Mouse (Mus musculus) neural tube, embryonic 14.5 days (tissue): Measurements from ENCODE around the gene Cd53. TPM values are rescaled to one million over a fixed set of nuclear protein-coding genes. Genes with fewer than 3 reads are reported as not detected.

Experiments
- ATAC-seq: fragments of 200-750 bp; cut with Nextera tagmentation; 2 replicates; pipeline ENCODE4 v1.8.0; 2017; ENCODE audit warnings: low read depth, mild to moderate bottlenecking, moderate TSS enrichment, moderate library complexity
- H3K27ac ChIP-seq: fragments of 300-500 bp; sonication (generic); 2 replicates; pipeline ENCODE4 v1.5.1; 2014; ENCODE audit warnings: low read depth, mild to moderate bottlenecking, control low read depth, low read length, moderate library complexity, mixed read lengths
- H3K27me3 ChIP-seq: fragments of 300-500 bp; sonication (generic); 2 replicates; pipeline ENCODE4 v1.6.1; 2014; ENCODE audit warnings: low read length; ENCODE audit not compliant: control insufficient read depth, insufficient read depth
- H3K36me3 ChIP-seq: fragments of 300-500 bp; sonication (generic); 2 replicates; pipeline ENCODE4 v1.6.1; 2014; ENCODE audit warnings: low read length, mixed read lengths; ENCODE audit not compliant: control insufficient read depth, insufficient read depth
- H3K4me1 ChIP-seq: fragments of 300-500 bp; sonication (generic); 2 replicates; pipeline ENCODE4 v1.6.1; 2014; ENCODE audit warnings: low read length; ENCODE audit not compliant: control insufficient read depth, insufficient read depth
- H3K4me2 ChIP-seq: fragments of 300-500 bp; sonication (generic); 2 replicates; pipeline ENCODE4 v1.6.1; 2014; ENCODE audit warnings: mild to moderate bottlenecking, low read depth, low read length, control low read depth
- H3K4me3 ChIP-seq: fragments of 300-500 bp; sonication (generic); 2 replicates; pipeline ENCODE4 v1.5.1; 2014; ENCODE audit warnings: low read depth, low read length, control low read depth, mixed read lengths
- H3K9ac ChIP-seq: fragments of 300-500 bp; sonication (generic); replicated peaks from 2 replicates; pipeline ENCODE4 v1.6.1; 2014; ENCODE audit warnings: low read depth, mild to moderate bottlenecking, control low read depth, low read length, mixed read lengths
- H3K9me3 ChIP-seq: fragments of 300-500 bp; sonication (generic); 2 replicates; pipeline ENCODE4 v1.6.1; 2016; ENCODE audit warnings: low read length; ENCODE audit not compliant: control insufficient read depth
- WGBS: fragments of 180-500 bp; shearing (Covaris S2); extraction: QIAGEN DNeasy Blood & Tissue Kit; methylation state at CpG from one replicate; pipeline ENCODE4 v1.1.7; 2014; 5-methylcytosine and 5-hydroxymethylcytosine counted together
- polyA plus RNA-seq: library from polyadenylated mRNA; unstranded; fragments of >200 nt; fragmentation: Nextera tagmentation; extraction: Ambion mirVana; gene quantifications from 2 replicates; pipeline ENCODE4 v1.2.1, GENCODE M21; 2014

Cd53 gene
- 2.3 and 6.3 TPM in 2 replicates for polyA plus RNA-seq

- no peaks in the 10 kb centered on the region for H3K36me3 ChIP-seq
- H3K27me3 ChIP-seq, result no peaks in the 10 kb centered on the region
- no peak within 1 kb of the TSS for H3K9ac ChIP-seq
- no peaks in the 10 kb centered on the region for H3K4me1 ChIP-seq
- 87% methylated on average over 2 of the region's 2 CpGs for WGBS
- ATAC-seq, result no peak
- H3K4me3 ChIP-seq, result no peak within 1 kb of the TSS
- no peaks in the 10 kb centered on the region; the same call in 1 of the 2 replicates for H3K9me3 ChIP-seq
- no peak within 1 kb of the TSS for H3K4me2 ChIP-seq
- H3K27ac ChIP-seq, result no peak within 1 kb of the TSS
These were observed at the start of gene Cd53 for GRCm38 (mm10) chr3:106789930-106790329. Gene Cd53, minus strand, starts transcription at chr3:106790149.

- Histone ChIP-seq H3K4me1 (no peaks in the 10 kb centered on the region), H3K4me2 (no peak overlapping the region), H3K27me3 (no peaks in the 10 kb centered on the region), H3K9me3 (no peaks in the 10 kb centered on the region), H3K36me3 (no peaks in the 10 kb centered on the region), H3K9ac (no peak overlapping the region), H3K27ac (no peak overlapping the region), H3K4me3 (no peak overlapping the region)
- ATAC-seq, result no peak
- WGBS, result 83% methylated on average over 1 of the region's 1 CpGs
These were observed 42.2 kb upstream of the Cd53 start for GRCm38 (mm10) chr3:106832107-106832506.

GRCm38 (mm10) chr3:106826187-106826586 is 36.2 kb upstream of the Cd53 start, which contains the start of gene Olfr266:
Gene Olfr266, minus strand, starts transcription at chr3:106826287.
- Histone ChIP-seq H3K4me3 (no peak within 1 kb of the TSS), H3K27ac (no peak within 1 kb of the TSS), H3K36me3 (no peaks in the 10 kb centered on the region), H3K9ac (no peak within 1 kb of the TSS), H3K9me3 (no peaks in the 10 kb centered on the region), H3K27me3 (no peaks in the 10 kb centered on the region), H3K4me2 (no peak within 1 kb of the TSS), H3K4me1 (no peaks in the 10 kb centered on the region)
- no peak for ATAC-seq
- 83% methylated on average over 1 of the region's 1 CpGs for WGBS

GRCm38 (mm10) chr3:106817676-106818075 is 27.7 kb upstream of the Cd53 start:
- Histone ChIP-seq H3K9ac (no peak overlapping the region), H3K27me3 (no peaks in the 10 kb centered on the region), H3K27ac (no peak overlapping the region), H3K9me3 (no peaks in the 10 kb centered on the region), H3K4me2 (no peak overlapping the region), H3K4me3 (no peak overlapping the region), H3K36me3 (no peaks in the 10 kb centered on the region), H3K4me1 (no peaks in the 10 kb centered on the region)
- ATAC-seq, result no peak
- WGBS, result 81% methylated on average over 2 of the region's 2 CpGs

- Histone ChIP-seq H3K36me3 (no peaks in the 10 kb centered on the region), H3K27ac (no peak overlapping the region), H3K4me2 (no peak overlapping the region), H3K4me1 (no peaks in the 10 kb centered on the region), H3K9me3 (no peaks in the 10 kb centered on the region; the same call in 1 of the 2 replicates), H3K27me3 (no peaks in the 10 kb centered on the region), H3K4me3 (no peak overlapping the region), H3K9ac (no peak overlapping the region)
- ATAC-seq, result no peak
- WGBS, result 67% methylated on average over 2 of the region's 2 CpGs
These were observed 19.2 kb upstream of the Cd53 start for GRCm38 (mm10) chr3:106808972-106809695.

- Histone ChIP-seq H3K4me3 (no peak overlapping the region), H3K9me3 (no peaks in the 10 kb centered on the region), H3K4me2 (no peak overlapping the region), H3K36me3 (no peaks in the 10 kb centered on the region), H3K27me3 (no peaks in the 10 kb centered on the region), H3K4me1 (no peaks in the 10 kb centered on the region), H3K9ac (no peak overlapping the region), H3K27ac (no peak overlapping the region)
- ATAC-seq, result no peak
These were observed 8.1 kb upstream of the Cd53 start for GRCm38 (mm10) chr3:106798079-106798478.

GRCm38 (mm10) chr3:106788440-106788887 is 1.5 kb downstream of the Cd53 start:
- WGBS, result 60% methylated on average over 2 of the region's 2 CpGs
- Histone ChIP-seq H3K27me3 (no peaks in the 10 kb centered on the region), H3K4me2 (no peak overlapping the region), H3K4me3 (no peak overlapping the region), H3K27ac (no peak overlapping the region), H3K36me3 (no peaks in the 10 kb centered on the region), H3K9ac (no peak overlapping the region), H3K9me3 (no peaks in the 10 kb centered on the region; the same call in 1 of the 2 replicates), H3K4me1 (no peaks in the 10 kb centered on the region)
- ATAC-seq, result no peak

- no peak overlapping the region for H3K4me3 ChIP-seq
- no peak for ATAC-seq
- H3K27me3 ChIP-seq, result no peaks in the 10 kb centered on the region
These were observed 2.0 kb downstream of the Cd53 start for GRCm38 (mm10) chr3:106787972-106788371.

GRCm38 (mm10) chr3:106785130-106785529 is 4.8 kb downstream of the Cd53 start:
- Histone ChIP-seq H3K9ac (no peak overlapping the region), H3K27me3 (no peaks in the 10 kb centered on the region), H3K4me1 (no peaks in the 10 kb centered on the region), H3K36me3 (no peaks in the 10 kb centered on the region), H3K9me3 (no peaks in the 10 kb centered on the region; the same call in 1 of the 2 replicates), H3K27ac (no peak overlapping the region), H3K4me3 (no peak overlapping the region), H3K4me2 (no peak overlapping the region)
- 85% methylated on average over 3 of the region's 3 CpGs for WGBS
- ATAC-seq, result no peak

More at GRCm38 (mm10) chr3:106787972-106788371, 2.0 kb downstream of the Cd53 start:
- Histone ChIP-seq H3K9ac (no peak overlapping the region), H3K4me1 (no peaks in the 10 kb centered on the region), H3K9me3 (no peaks in the 10 kb centered on the region; the same call in 1 of the 2 replicates), H3K27ac (no peak overlapping the region), H3K36me3 (no peaks in the 10 kb centered on the region), H3K4me2 (no peak overlapping the region)
